Mouse (Mus musculus): ENCODE results near the gene Thumpd3.

DNA sequence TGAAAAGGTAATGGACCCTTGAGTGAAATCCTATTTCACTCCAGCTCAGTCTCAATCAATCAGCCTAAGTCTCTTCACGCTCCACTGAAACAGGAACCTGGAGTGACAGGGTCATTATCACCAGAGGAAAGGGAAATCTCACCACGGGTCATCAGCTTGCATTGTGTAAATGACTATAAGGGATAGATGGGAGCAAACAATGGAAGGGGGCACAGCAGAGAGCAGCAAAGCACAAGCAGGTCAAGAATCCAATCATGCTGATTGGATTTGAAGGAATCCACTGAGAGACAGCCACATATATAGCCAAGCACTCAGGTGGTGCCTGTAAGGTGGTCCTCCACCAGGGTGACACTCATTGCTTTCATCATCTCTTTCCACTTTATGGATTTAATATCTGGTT, 18.6 kb upstream of the Thumpd3 start:
- TF ChIP-seq POLR2A (IDR thresholded peaks at IDR 0.05; ENCODE audit: low read depth, low read length) (no peak), CTCF (IDR thresholded peaks at IDR 0.05; ENCODE audit: extremely low read depth, insufficient read length, insufficient replicate concordance, low read depth, low read length) (no peak)
